Mouse (Mus musculus): ENCODE measurements at regions not wholly inside any gene's neighbourhood (a gene's known extent, or its start where the extent isn't known, plus 50 kb on each side); places are given as distances from the start of the nearest gene placed in this dataset.

DNA sequence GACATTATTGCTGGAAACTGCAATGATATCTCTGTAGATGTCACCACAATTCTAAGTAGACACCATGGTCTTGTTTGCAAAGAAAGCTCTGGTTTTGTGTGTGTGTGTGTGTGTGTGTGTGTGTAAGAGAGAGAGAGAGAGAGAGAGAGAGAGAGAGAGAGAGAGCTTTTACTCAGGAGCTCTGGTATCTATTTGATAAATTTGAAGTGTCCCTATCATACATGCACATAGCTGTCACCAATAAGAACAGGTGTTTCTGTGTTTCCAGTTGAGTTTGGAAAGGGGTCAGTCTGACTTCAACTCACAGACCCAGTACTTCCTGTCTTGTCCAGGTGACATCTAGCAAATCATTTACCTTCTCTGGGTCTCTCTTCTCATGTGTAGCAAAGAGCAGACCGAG lies 169.7 kb upstream of the Serpine2 start:
- no peak for TF ChIP-seq CTCF (IDR thresholded peaks at IDR 0.05)
- no peak for ATAC-seq
- in situ Hi-C loops (cut with MboI; ENCODE audit: low pct_unique_long_range_greater_than_20kb): no loop called here
- no peak for DNase-seq (ENCODE audit: low read depth, low spot score)
- POLR2A ChIA-PET: no interaction called here
- H3K27me3 ChIP-seq: peaks cover 16% of the 10 kb centered on the region
- CTCF ChIA-PET: no interaction called here

- no peak for TF ChIP-seq CTCF (IDR thresholded peaks at IDR 0.05)
- ATAC-seq (no peak), DNase-seq (ENCODE audit: low read depth, low spot score) (no peak)
- CTCF ChIA-PET: no interaction called here
- in situ Hi-C loops (cut with MboI; ENCODE audit: low pct_unique_long_range_greater_than_20kb): no loop called here
- POLR2A ChIA-PET: no interaction called here
- H3K27me3 ChIP-seq: peaks cover 16% of the 10 kb centered on the region
Measured at GRCm38 (mm10) chr1:80030224-80030623, 169.2 kb upstream of the Serpine2 start.

DNA sequence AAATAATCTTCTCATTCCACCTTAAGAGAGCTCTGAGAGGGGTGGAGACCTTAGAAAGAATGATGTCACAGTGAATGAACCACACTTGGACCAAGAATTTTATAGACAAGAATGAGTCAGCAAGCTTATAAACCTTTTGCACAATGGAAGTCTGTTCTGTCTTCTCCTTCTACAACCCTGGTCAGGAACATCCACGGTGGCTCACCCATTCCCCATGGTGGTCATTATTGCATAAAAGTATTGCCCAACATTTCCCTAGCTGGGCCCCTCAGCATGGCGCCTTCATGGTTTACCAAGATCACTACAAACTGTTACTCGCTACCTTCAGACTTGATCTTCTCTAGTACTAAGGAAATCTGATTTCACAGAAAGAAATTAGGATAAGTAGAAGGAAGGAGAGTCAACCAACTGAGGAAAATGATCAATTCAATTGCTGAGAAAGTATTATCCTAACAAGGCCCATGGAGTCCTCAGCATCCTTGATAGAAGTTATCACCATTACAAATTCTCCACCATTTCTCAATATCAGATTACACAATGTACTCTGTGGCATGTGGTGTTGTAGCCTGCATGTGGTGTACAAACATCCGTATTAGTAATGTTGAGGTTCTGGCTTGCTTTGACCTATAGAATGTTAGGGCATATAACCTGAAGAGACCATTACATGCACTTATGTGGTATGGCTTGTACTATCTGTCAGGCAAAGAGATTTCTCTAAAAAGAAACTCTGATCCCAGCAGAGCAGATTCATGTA lies 165.1 kb upstream of the Serpine2 start:
- TF ChIP-seq CTCF (IDR thresholded peaks at IDR 0.05): no peak
- POLR2A ChIA-PET: no interaction called here

GRCm38 (mm10) chr1:80023518-80024095 lies 162.6 kb upstream of the Serpine2 start:
- POLR2A ChIA-PET: no interaction called here
- CTCF ChIA-PET: no interaction called here
- H3K27me3 ChIP-seq: peaks cover 6% of the 10 kb centered on the region
- ATAC-seq (no peak), DNase-seq (ENCODE audit: low read depth, low spot score) (no peak)
- TF ChIP-seq CTCF (IDR thresholded peaks at IDR 0.05): no peak
- in situ Hi-C loops (cut with MboI; ENCODE audit: low pct_unique_long_range_greater_than_20kb): no loop called here

More for the DNA sequence above, 165.1 kb upstream of the Serpine2 start:
- in situ Hi-C loops (cut with MboI; ENCODE audit: low pct_unique_long_range_greater_than_20kb): no loop called here
- peaks cover 6% of the 10 kb centered on the region for H3K27me3 ChIP-seq
- no peak for DNase-seq (ENCODE audit: low read depth, low spot score)
- CTCF ChIA-PET: interaction anchor here (1.6 kb wide), 1 partner anchor 45 kb away, joined by 4 read pairs; no protein-coding TSS in a partner anchor
- ATAC-seq: no peak

GRCm38 (mm10) chr1:80021866-80022265 lies 160.9 kb upstream of the Serpine2 start:
- ATAC-seq (no peak), DNase-seq (ENCODE audit: low read depth, low spot score) (no peak)
- in situ Hi-C loops (cut with MboI; ENCODE audit: low pct_unique_long_range_greater_than_20kb): no loop called here
- ChIA-PET POLR2A (no interaction called here), CTCF (no interaction called here)
- TF ChIP-seq CTCF (IDR thresholded peaks at IDR 0.05): no peak
- H3K27me3 ChIP-seq: peaks cover 6% of the 10 kb centered on the region

DNA sequence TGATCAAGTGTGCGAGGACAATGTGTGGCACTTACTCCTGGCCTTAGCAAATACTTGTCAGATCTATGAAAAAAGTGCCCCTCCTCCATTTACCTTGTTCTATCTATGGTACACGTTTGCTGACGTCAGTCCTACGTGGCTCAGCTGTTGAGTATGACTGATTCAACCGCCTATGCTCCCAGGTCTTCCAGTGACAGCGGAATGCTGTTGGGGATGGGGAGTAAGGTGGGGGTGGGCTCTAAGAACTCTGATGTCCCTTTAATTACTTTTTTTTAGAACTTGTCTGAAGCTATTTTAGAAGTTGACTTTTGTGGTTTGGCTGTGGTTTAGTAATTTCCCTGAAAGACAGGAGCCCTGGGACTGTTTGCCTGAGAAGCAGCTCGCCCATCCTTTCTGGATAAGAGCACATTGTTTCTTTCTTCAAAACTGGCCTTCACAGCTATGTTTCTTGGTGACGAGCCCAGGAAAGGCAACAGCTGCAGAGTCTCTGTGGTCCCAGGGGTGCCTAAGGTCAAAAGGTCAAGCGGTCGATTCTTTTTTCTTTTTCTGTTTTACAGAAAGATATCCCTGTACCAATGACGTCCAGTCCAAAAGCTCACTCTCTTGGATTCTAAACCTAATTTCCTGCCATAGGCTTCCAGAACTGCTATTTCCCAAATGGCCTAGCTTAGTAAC lies 157.5 kb upstream of the Serpine2 start:
- DNase-seq (ENCODE audit: low read depth, low spot score): no peak
- ChIA-PET CTCF (no interaction called here), POLR2A (interaction anchor here (0.6 kb wide), 1 partner anchor 1234 kb away, joined by 5 read pairs; no protein-coding TSS in a partner anchor)
- in situ Hi-C loops (cut with MboI; ENCODE audit: low pct_unique_long_range_greater_than_20kb): no loop called here
- TF ChIP-seq CTCF (IDR thresholded peaks at IDR 0.05): no peak
- no peaks in the 10 kb centered on the region for H3K27me3 ChIP-seq
- ATAC-seq: no peak

GRCm38 (mm10) chr1:80015474-80015873 lies 154.5 kb upstream of the Serpine2 start:
- CTCF ChIA-PET: no interaction called here
- in situ Hi-C loops (cut with MboI; ENCODE audit: low pct_unique_long_range_greater_than_20kb): no loop called here
- no peak for DNase-seq (ENCODE audit: low read depth, low spot score)

GRCm38 (mm10) chr1:80014586-80014985 lies 153.6 kb upstream of the Serpine2 start:
- DNase-seq (ENCODE audit: low read depth, low spot score) (no peak), ATAC-seq (no peak)
- POLR2A ChIA-PET: no interaction called here
- H3K27me3 ChIP-seq: no peaks in the 10 kb centered on the region
- CTCF ChIA-PET: no interaction called here
- TF ChIP-seq CTCF (IDR thresholded peaks at IDR 0.05): no peak
- in situ Hi-C loops (cut with MboI; ENCODE audit: low pct_unique_long_range_greater_than_20kb): no loop called here

More at GRCm38 (mm10) chr1:80015474-80015873, 154.5 kb upstream of the Serpine2 start:
- no peaks in the 10 kb centered on the region for H3K27me3 ChIP-seq
- no peak for ATAC-seq
- POLR2A ChIA-PET: no interaction called here
- TF ChIP-seq CTCF (IDR thresholded peaks at IDR 0.05): no peak

DNA sequence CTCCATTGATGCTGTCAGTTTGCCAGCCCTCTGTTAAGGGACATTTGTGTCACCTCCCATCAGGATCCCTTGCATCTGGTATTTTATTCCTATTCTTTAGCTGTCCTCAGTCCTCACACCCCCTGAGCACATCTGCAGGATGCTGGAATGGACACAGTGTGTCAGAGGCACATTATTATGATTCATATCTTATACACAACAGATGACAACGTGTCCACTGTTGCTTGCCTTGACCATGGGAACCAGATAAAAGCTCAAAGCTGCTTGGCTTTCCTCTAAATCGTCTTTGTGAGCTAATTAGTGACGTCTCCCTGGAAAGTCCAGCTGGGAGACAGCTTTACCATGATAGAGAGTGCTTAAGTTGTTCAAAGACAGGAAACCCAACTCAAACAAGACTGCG lies 149.7 kb upstream of the Serpine2 start:
- in situ Hi-C loops (cut with MboI; ENCODE audit: low pct_unique_long_range_greater_than_20kb): no loop called here
- DNase-seq (ENCODE audit: low read depth, low spot score) (no peak), ATAC-seq (no peak)
- no peaks in the 10 kb centered on the region for H3K27me3 ChIP-seq
- no peak for TF ChIP-seq CTCF (IDR thresholded peaks at IDR 0.05)
- ChIA-PET CTCF (no interaction called here), POLR2A (no interaction called here)

- no peak for ATAC-seq
- in situ Hi-C loops (cut with MboI; ENCODE audit: low pct_unique_long_range_greater_than_20kb): no loop called here
Measured at GRCm38 (mm10) chr1:79999081-79999480, 138.1 kb upstream of the Serpine2 start.

GRCm38 (mm10) chr1:79997911-79998310 lies 136.9 kb upstream of the Serpine2 start:
- in situ Hi-C loops (cut with MboI; ENCODE audit: low pct_unique_long_range_greater_than_20kb): no loop called here
- no peak for ATAC-seq
- no peak for DNase-seq (ENCODE audit: low read depth, low spot score)
- peaks cover 10% of the 10 kb centered on the region for H3K27me3 ChIP-seq
- no peak for TF ChIP-seq CTCF (IDR thresholded peaks at IDR 0.05)
- CTCF ChIA-PET: no interaction called here
- POLR2A ChIA-PET: no interaction called here

More at GRCm38 (mm10) chr1:79999081-79999480, 138.1 kb upstream of the Serpine2 start:
- TF ChIP-seq CTCF (IDR thresholded peaks at IDR 0.05): no peak
- ChIA-PET CTCF (interaction anchor here (0.9 kb wide), 1 partner anchor 15 kb away, joined by 3 read pairs; no protein-coding TSS in a partner anchor), POLR2A (no interaction called here)
- no peak for DNase-seq (ENCODE audit: low read depth, low spot score)
- H3K27me3 ChIP-seq: peaks cover 10% of the 10 kb centered on the region

All from Patski (cell line).